Mouse (Mus musculus) kidney, postnatal 0 days (tissue): ENCODE measurements around the gene Kndc1. TPM values are rescaled to one million over a fixed set of nuclear protein-coding genes. Genes with fewer than 3 reads are reported as not detected.

Experiments used
- ATAC-seq: fragments of 200-750 bp; cut with Nextera tagmentation; replicated peaks from 2 replicates; pipeline ENCODE4 v1.8.0; 2017; ENCODE audit warnings: low read depth, moderate number of reproducible peaks, moderate TSS enrichment, moderate library complexity; ENCODE audit not compliant: low FRiP score
- DNase-seq: peaks from one replicate; pipeline ENCODE4 v3.0.0-alpha.2; 2016; ENCODE audit warnings: low spot score
- H3K27ac ChIP-seq: fragments of 300-500 bp; sonication (generic); 2 replicates; pipeline ENCODE4 v1.5.1; 2014; ENCODE audit warnings: mild to moderate bottlenecking
- H3K27me3 ChIP-seq: fragments of 300-500 bp; sonication (generic); 2 replicates; pipeline ENCODE4 v1.6.1; 2014; ENCODE audit warnings: low read length, mixed read lengths; ENCODE audit not compliant: insufficient read depth
- H3K36me3 ChIP-seq: fragments of 300-500 bp; sonication (generic); 2 replicates; pipeline ENCODE4 v1.6.1; 2014; ENCODE audit warnings: low read length, mixed read lengths; ENCODE audit not compliant: insufficient read depth
- H3K4me1 ChIP-seq: fragments of 300-500 bp; sonication (generic); replicated peaks from 2 replicates; pipeline ENCODE4 v1.6.1; 2014; ENCODE audit warnings: antibody characterized with exemption, low read length, mixed read lengths; ENCODE audit not compliant: insufficient read depth
- H3K4me2 ChIP-seq: fragments of 300-500 bp; sonication (generic); 2 replicates; pipeline ENCODE4 v1.6.1; 2014; ENCODE audit warnings: mild to moderate bottlenecking, low read length, moderate library complexity, mixed read lengths
- H3K4me3 ChIP-seq: fragments of 300-500 bp; sonication (generic); replicated peaks from 2 replicates; pipeline ENCODE4 v1.5.1; 2014; ENCODE audit warnings: low read depth, low read length
- H3K9ac ChIP-seq: fragments of 300-500 bp; sonication (generic); 2 replicates; pipeline ENCODE4 v1.6.1; 2014; ENCODE audit warnings: low read depth, low read length
- H3K9me3 ChIP-seq: fragments of 300-500 bp; sonication (generic); replicated peaks from 2 replicates; pipeline ENCODE4 v1.6.1; 2016; ENCODE audit warnings: low read length, inconsistent platforms, mixed read lengths
- CTCF ChIP-seq: IDR thresholded peaks from 2 replicates; pipeline ENCODE4 v1.5.1; 2016; ENCODE audit warnings: antibody characterized with exemption, low read depth, mild to moderate bottlenecking, moderate library complexity
- WGBS: fragments of 180-500 bp; shearing (Covaris S2); extraction: QIAGEN DNeasy Blood & Tissue Kit; methylation state at CpG from one replicate; pipeline ENCODE4 v1.1.7; 2014; 5-methylcytosine and 5-hydroxymethylcytosine counted together
- polyA plus RNA-seq: library from polyadenylated mRNA; unstranded; fragments of >200 nt; fragmentation: Nextera tagmentation; extraction: Ambion mirVana; gene quantifications from 2 replicates; pipeline ENCODE4 v1.2.1, GENCODE M21; 2015

The Kndc1 gene
- polyA plus RNA-seq, 1 experiment from 2014 or later = 0.09 TPM

DNA sequence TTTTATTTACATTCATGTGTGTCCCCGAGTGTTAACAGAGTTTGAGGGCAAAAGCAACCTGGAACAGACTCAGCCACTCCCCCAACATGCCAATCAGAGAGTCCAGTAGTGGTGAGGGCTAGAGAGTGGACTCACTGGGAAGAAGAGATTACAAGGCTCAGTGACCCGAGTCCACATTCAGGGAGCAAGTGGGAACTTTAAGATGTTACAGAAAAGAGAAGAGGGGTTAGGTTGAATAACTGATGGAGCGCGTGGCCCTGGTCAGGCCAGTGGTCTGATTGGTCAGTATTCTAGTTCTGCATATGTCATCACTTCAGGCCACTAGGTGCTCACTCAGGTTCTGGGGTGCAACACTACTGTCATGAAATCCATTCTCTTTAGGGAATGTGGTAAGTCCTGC lies 72.7 kb downstream of the Kndc1 start:
- TF ChIP-seq CTCF = no peak
- Histone ChIP-seq H3K27me3 (no peaks in the 10 kb centered on the region), H3K4me3 (no peak overlapping the region), H3K4me2 (no peak overlapping the region), H3K36me3 (no peaks in the 10 kb centered on the region), H3K27ac (no peak overlapping the region), H3K9me3 (no peaks in the 10 kb centered on the region), H3K9ac (no peak overlapping the region), H3K4me1 (no peaks in the 10 kb centered on the region)
- DNase-seq (no peak), ATAC-seq (no peak)
- 20% methylated on average over 4 of the region's 4 CpGs for WGBS

DNA sequence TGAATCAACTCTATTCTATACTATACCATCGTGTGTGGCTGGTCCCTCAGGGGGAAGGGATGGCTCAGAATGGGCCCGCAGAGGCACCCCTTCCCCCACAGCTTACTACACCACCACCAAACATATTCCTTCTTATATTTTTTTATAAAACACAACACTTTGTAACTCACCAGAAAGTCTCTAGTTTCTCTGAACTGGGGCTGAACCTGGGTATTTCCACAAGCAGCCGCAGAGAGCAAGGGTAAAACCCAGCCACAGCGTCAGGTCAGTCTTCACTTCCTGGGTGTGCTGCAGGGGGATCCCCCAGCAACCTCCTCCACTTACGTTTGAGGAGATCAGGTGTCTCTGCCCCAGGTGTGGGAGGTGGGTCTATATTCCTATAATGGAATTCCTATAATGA lies 73.9 kb downstream of the Kndc1 start:
- Histone ChIP-seq H3K4me2 (no peak overlapping the region), H3K4me1 (no peaks in the 10 kb centered on the region), H3K9me3 (no peaks in the 10 kb centered on the region), H3K27me3 (no peaks in the 10 kb centered on the region), H3K27ac (no peak overlapping the region), H3K9ac (no peak overlapping the region), H3K36me3 (no peaks in the 10 kb centered on the region), H3K4me3 (no peak overlapping the region)
- 45% methylated on average over 5 of the region's 5 CpGs for WGBS
- ATAC-seq (no peak), DNase-seq (no peak)
- no peak for TF ChIP-seq CTCF

DNA sequence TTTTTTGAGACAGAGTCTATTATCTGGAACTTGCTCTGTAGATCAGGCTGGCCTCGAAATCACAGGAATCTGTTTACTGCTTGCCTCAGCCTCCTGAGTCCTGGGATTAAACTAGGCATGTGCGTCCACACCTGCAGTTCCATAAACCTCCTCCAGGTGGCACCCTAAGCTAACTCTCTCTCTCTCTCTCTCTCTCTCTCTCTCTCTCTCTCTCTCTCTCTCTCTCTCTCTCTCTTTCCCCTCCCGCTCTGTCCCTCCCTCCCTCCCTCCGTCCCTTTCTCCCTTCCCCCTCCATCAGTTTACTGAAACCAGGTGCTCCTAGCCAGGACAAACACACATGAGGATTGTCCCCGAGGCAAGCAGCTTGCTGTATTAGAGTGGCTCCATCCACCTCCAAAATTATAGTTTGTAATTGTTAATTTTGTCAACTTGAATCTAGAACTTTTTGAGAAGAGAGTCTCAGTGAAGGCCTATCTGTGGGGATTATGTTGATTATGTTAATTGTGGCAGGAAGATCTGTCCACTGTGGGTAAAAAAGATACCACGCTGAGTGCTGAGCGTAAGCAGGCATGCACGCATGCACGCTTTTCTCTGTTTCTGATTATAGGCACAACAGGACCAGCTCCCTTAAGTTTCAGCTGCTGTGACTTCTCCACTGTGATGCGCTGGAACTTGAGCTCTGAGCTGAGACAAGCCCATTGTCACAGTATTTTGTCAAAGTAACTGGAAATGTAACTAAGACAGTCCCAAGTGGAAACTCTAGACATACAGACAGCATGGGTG lies 75.0 kb downstream of the Kndc1 start:
- DNase-seq (peak; percentile 76), ATAC-seq (no peak)
- Histone ChIP-seq H3K4me1 (no peaks in the 10 kb centered on the region), H3K4me3 (no peak overlapping the region), H3K27me3 (no peaks in the 10 kb centered on the region), H3K9me3 (no peaks in the 10 kb centered on the region), H3K4me2 (no peak overlapping the region), H3K36me3 (no peaks in the 10 kb centered on the region), H3K27ac (no peak overlapping the region), H3K9ac (no peak overlapping the region)
- WGBS = 45% methylated on average over 10 of the region's 10 CpGs
- TF ChIP-seq CTCF = peak; percentile 88

DNA sequence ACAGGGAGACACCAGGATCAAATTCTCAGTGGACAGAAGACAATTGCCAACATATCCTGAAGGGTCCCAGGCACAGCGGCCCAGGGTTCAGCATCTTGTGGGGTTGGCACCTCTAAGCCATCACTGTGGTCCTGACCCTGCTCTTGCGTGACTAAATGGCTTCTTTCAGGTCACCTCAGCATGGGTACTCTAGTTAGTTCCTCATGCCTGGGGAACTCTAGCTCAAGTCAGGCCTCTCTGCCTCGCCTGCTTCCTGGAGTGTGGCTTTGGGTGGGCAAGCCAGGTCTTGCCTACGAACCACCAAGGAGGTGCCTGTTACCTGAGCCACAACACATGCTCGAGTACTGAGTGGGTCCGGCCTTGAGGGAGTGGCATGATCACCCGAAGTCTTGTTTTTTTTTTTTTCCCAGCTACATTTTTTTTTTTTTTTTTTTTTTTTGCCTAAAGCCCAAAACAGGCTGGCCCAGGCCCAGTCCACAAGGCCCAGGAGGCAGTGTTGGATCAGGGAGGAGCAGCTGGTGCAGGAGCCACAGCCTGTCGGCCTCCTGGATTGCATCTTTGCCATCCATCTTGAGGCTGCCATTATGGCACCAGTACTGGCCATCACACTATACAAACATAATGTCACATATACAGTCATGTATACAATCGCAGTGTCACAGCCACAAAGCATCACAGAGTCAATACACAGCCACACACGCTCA lies 75.9 kb downstream of the Kndc1 start:
- ATAC-seq (no peak), DNase-seq (no peak)
- Histone ChIP-seq H3K27ac (no peak overlapping the region), H3K27me3 (no peaks in the 10 kb centered on the region), H3K9me3 (no peaks in the 10 kb centered on the region), H3K36me3 (no peaks in the 10 kb centered on the region), H3K9ac (no peak overlapping the region), H3K4me3 (no peak overlapping the region), H3K4me1 (no peaks in the 10 kb centered on the region), H3K4me2 (no peak overlapping the region)
- 79% methylated on average over 10 of the region's 10 CpGs for WGBS
- TF ChIP-seq CTCF = no peak

DNA sequence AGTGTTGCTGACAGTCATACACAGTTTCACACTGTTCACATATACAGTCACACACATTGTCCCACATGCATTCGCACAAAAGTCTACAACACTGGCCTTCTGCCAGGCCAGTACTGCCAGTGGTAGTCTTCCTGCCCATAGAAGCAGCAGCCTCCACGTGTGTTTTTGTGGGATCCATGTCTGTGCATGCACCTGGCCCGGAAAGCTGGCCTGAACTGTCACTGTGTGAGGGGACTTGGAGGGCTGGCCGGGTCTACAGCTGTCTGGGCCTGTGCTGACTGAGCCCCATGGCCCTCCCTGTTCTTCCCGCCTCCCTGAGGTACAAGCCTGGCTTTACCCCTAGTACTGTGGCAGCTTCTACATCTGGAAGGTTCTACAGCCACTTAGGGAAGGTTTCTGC lies 76.5 kb downstream of the Kndc1 start:
- H3K9me3 ChIP-seq = no peaks in the 10 kb centered on the region
- no peak overlapping the region for H3K27ac ChIP-seq
- H3K4me1 ChIP-seq = no peaks in the 10 kb centered on the region
- ATAC-seq = no peak; the same call in 1 of the 2 replicates
- no peak for DNase-seq
- no peak overlapping the region for H3K4me2 ChIP-seq
- H3K9ac ChIP-seq = no peak overlapping the region
- H3K36me3 ChIP-seq = no peaks in the 10 kb centered on the region
- H3K27me3 ChIP-seq = no peaks in the 10 kb centered on the region
- no peak overlapping the region for H3K4me3 ChIP-seq
- TF ChIP-seq CTCF = no peak
- 86% methylated on average over 5 of the region's 5 CpGs for WGBS

DNA sequence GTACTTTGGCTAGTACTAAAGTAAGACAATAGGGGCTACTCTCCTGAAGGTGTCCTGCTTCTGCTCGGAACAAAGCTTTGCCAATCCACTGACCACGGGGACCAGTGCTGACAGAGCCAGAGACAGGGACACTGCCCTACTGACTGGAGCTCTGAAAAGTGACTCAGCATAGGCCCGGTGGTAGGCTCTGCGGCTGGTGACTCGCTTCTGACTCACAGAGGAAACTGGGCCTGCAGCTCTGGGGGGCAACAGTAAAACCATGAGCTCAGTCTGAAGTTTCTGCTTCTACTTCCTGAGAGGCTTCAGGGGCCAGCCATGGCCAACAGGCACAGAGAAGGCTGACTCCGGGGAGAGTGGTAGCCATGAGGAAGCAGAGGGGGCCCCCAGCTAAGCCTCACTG lies 76.9 kb downstream of the Kndc1 start:
- ATAC-seq (no peak), DNase-seq (no peak)
- Histone ChIP-seq H3K27ac (no peak overlapping the region), H3K9ac (no peak overlapping the region), H3K36me3 (no peaks in the 10 kb centered on the region), H3K4me1 (no peaks in the 10 kb centered on the region), H3K27me3 (no peaks in the 10 kb centered on the region), H3K4me2 (no peak overlapping the region), H3K4me3 (no peak overlapping the region), H3K9me3 (no peaks in the 10 kb centered on the region)
- TF ChIP-seq CTCF = no peak
- 69% methylated on average over 6 of the region's 6 CpGs for WGBS
